In the genomic region with DNA sequence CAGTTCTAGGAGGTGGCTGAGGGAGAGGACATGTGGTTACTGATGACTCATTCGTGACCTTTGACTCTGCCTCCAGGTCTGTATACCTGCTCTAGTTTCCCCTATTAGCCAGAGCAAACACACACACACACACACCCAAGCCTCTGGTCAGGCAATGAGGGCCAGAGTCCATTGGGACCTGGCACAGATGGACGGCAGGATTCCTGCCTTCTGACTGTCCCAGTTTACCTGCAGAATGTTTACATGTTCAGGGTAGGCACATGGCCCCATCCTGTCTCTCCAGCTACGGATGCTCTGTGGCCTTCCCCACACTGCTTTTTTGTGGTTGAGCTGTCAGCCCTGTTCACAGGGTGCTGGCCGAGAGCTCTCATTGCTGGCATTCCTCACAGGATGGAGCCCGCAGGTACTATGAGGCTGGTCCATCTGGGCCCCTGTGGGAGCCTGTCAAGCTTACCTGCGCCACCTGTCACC, we compare ENCODE assay signal across 12 mouse cellular contexts. TPM values are rescaled to one million over a fixed set of nuclear protein-coding genes. Genes with fewer than 3 reads are reported as not detected.
DNase-seq lines count a peak whose midpoint lies in the region; ATAC-seq and TF ChIP-seq lines count a peak whose summit lies in the region.
"Had no signal": no experiment of that assay in that cellular context is flagged by ENCODE, and none has a peak within 500 bp of the region (broad histone marks: within the 10 kb centered on the region; RNA-seq: fewer than 3 reads in every experiment).

No protein-coding gene starts in this region.

- no peak for TF ChIP-seq CTCF in hindbrain, postnatal 0 days (IDR thresholded peaks at IDR 0.05; ENCODE audit: low read depth)

- H3K4me3 ChIP-seq in midbrain, embryonic 10.5 days: no peak overlapping the region
- no peak overlapping the region for H3K4me3 ChIP-seq in midbrain, embryonic 14.5 days (replicated peaks; ENCODE audit: low read depth, low read length)
- no peak overlapping the region for H3K4me3 ChIP-seq in hindbrain, postnatal 0 days (ENCODE audit: low read length)
- H3K4me3 ChIP-seq: erythroblast, embryonic 14.5 days; neural tube, embryonic 15.5 days had no signal

- peaks cover 46% of the 10 kb centered on the region for H3K4me1 ChIP-seq in midbrain, embryonic 10.5 days
- H3K4me1 ChIP-seq in midbrain, embryonic 14.5 days (ENCODE audit: control insufficient read depth, insufficient read depth, low read length): peaks cover 12% of the 10 kb centered on the region
- no peaks in the 10 kb centered on the region for H3K4me1 ChIP-seq in hindbrain, postnatal 0 days (ENCODE audit: insufficient read depth, low read length)

- DNase-seq in midbrain, embryonic 10.5 days (ENCODE audit: low spot score): no peak
- no peak for DNase-seq in midbrain, embryonic 14.5 days
- peak; percentile 99 for DNase-seq in brain, adult 2 months (ENCODE audit: low read depth, low spot score)
- peak; percentile 79 for DNase-seq in kidney, adult 9 months
- peak; percentile 47 to 56 for DNase-seq in natural killer cell, adult 2 months (ENCODE audit: low spot score in 2 of 2)
- DNase-seq in hindbrain, postnatal 0 days (ENCODE audit: low spot score): no peak
- no peak for DNase-seq in adrenal gland, adult (ENCODE audit: inconsistent age in 2 of 2, low spot score in 1 of 2)
- DNase-seq in adrenal gland, postnatal 4 days (ENCODE audit: low spot score in 2 of 2): no peak
- DNase-seq: heart, adult 11 months; layer of hippocampus, adult 9-11 months had no signal

- 67% methylated on average over 6 of the region's 6 CpGs for WGBS in midbrain, embryonic 10.5 days
- WGBS in midbrain, embryonic 14.5 days: 73% methylated on average over 6 of the region's 6 CpGs
- WGBS in hindbrain, postnatal 0 days: 63% methylated on average over 6 of the region's 6 CpGs

- H3K4me2 ChIP-seq in midbrain, embryonic 14.5 days (ENCODE audit: low read length): no peak overlapping the region
- H3K4me2 ChIP-seq in hindbrain, postnatal 0 days (ENCODE audit: low read depth, low read length): no peak overlapping the region
- H3K4me2 ChIP-seq: neural tube, embryonic 15.5 days had no signal

- ATAC-seq in midbrain, embryonic 14.5 days (ENCODE audit: low FRiP score, low TSS enrichment): no peak
- no peak for ATAC-seq in hindbrain, postnatal 0 days

- 0 out of 2 replicates have a peak, but pooled peaks cover 4% of the 10 kb centered on the region for H3K27me3 ChIP-seq in midbrain, embryonic 10.5 days (ENCODE audit: low read depth, poor library complexity, severe bottlenecking)
- H3K27me3 ChIP-seq in midbrain, embryonic 14.5 days (ENCODE audit: control insufficient read depth, insufficient read depth, low read length): no peaks in the 10 kb centered on the region
- no peaks in the 10 kb centered on the region for H3K27me3 ChIP-seq in hindbrain, postnatal 0 days (ENCODE audit: insufficient read depth, low read length)
- H3K27me3 ChIP-seq: neural tube, embryonic 15.5 days had no signal

- H3K9ac ChIP-seq in midbrain, embryonic 14.5 days (replicated peaks; ENCODE audit: low read length): no peak overlapping the region
- no peak overlapping the region for H3K9ac ChIP-seq in hindbrain, postnatal 0 days (replicated peaks; ENCODE audit: low read length)
- H3K9ac ChIP-seq: neural tube, embryonic 15.5 days had no signal

- H3K9me3 ChIP-seq in midbrain, embryonic 10.5 days (replicated peaks): no peaks in the 10 kb centered on the region
- H3K9me3 ChIP-seq in midbrain, embryonic 14.5 days (ENCODE audit: control insufficient read depth, low read length): no peaks in the 10 kb centered on the region
- H3K9me3 ChIP-seq in hindbrain, postnatal 0 days (ENCODE audit: low read length): no peaks in the 10 kb centered on the region
- H3K9me3 ChIP-seq: neural tube, embryonic 15.5 days had no signal

- peak overlapping the region; percentile 33; the same call in 1 of the 2 replicates for H3K27ac ChIP-seq in midbrain, embryonic 10.5 days (replicated peaks)
- H3K27ac ChIP-seq in midbrain, embryonic 14.5 days (replicated peaks; ENCODE audit: low read depth, low read length): no peak overlapping the region
- no peak overlapping the region for H3K27ac ChIP-seq in hindbrain, postnatal 0 days
- H3K27ac ChIP-seq: neural tube, embryonic 15.5 days had no signal

- H3K36me3 ChIP-seq in midbrain, embryonic 10.5 days: peaks cover 9% of the 10 kb centered on the region
- H3K36me3 ChIP-seq in midbrain, embryonic 14.5 days (ENCODE audit: control insufficient read depth, insufficient read depth, low read length): peaks cover 6% of the 10 kb centered on the region; the same call in 1 of the 2 replicates
- H3K36me3 ChIP-seq in hindbrain, postnatal 0 days (ENCODE audit: insufficient read depth, low read length): peaks cover 4% of the 10 kb centered on the region; the same call in 1 of the 2 replicates

RNA-seq across cellular contexts. Expression of gene Cbln3, which starts 2.0 kb away (rescaled TPM):
- 0.14 and 0.16 TPM in 2 replicates for polyA plus RNA-seq in midbrain, embryonic 10.5 days (2016; fragmentation: Nextera tagmentation; extraction: Ambion mirVana)
- polyA plus RNA-seq in midbrain, embryonic 14.5 days (2014; fragmentation: Nextera tagmentation; extraction: Ambion mirVana): 0.19 and 0.20 TPM in 2 replicates
- total RNA-seq in hindbrain, postnatal 0 days (2014; rRNA removed): 2.1 and 5.0 TPM in 2 replicates
- 0.67 and 0.68 TPM in 2 replicates for polyA plus RNA-seq in hindbrain, postnatal 0 days (2015; fragmentation: Nextera tagmentation; extraction: Ambion mirVana)
- total RNA-seq in adrenal gland, postnatal 4 days (2021): under 1 TPM; 0.39 to 0.76 TPM
- polyA plus RNA-seq: erythroblast, embryonic 14.5 days had no signal

RNA-seq across cellular contexts. Expression of gene Khnyn, which starts 2.5 kb away (rescaled TPM):
- 23.2 and 24.7 TPM in 2 replicates for polyA plus RNA-seq in midbrain, embryonic 10.5 days (2016; fragmentation: Nextera tagmentation; extraction: Ambion mirVana)
- polyA plus RNA-seq in midbrain, embryonic 14.5 days (2014; fragmentation: Nextera tagmentation; extraction: Ambion mirVana): 6.5 and 7.1 TPM in 2 replicates
- total RNA-seq in hindbrain, postnatal 0 days (2014; rRNA removed): 15.1 and 17.9 TPM in 2 replicates
- 7.0 and 7.1 TPM in 2 replicates for polyA plus RNA-seq in hindbrain, postnatal 0 days (2015; fragmentation: Nextera tagmentation; extraction: Ambion mirVana)
- 10 to 100 TPM; 29.7 to 29.9 TPM for total RNA-seq in adrenal gland, postnatal 4 days (2021)

RNA-seq across cellular contexts. Expression of gene Sdr39u1, which starts 17.9 kb away (rescaled TPM):
- 27.5 and 31.5 TPM in 2 replicates for polyA plus RNA-seq in midbrain, embryonic 10.5 days (2016; fragmentation: Nextera tagmentation; extraction: Ambion mirVana)
- polyA plus RNA-seq in midbrain, embryonic 14.5 days (2014; fragmentation: Nextera tagmentation; extraction: Ambion mirVana): 125 and 142 TPM in 2 replicates
- 120 and 138 TPM in 2 replicates for total RNA-seq in hindbrain, postnatal 0 days (2014; rRNA removed)
- polyA plus RNA-seq in hindbrain, postnatal 0 days (2015; fragmentation: Nextera tagmentation; extraction: Ambion mirVana): 134 and 136 TPM in 2 replicates
- 10 to 100 TPM; 65.3 to 71.9 TPM for total RNA-seq in adrenal gland, postnatal 4 days (2021)

RNA-seq across cellular contexts. Expression of gene Nynrin, which starts 28.4 kb away (rescaled TPM):
- 22.3 and 25.1 TPM in 2 replicates for polyA plus RNA-seq in midbrain, embryonic 10.5 days (2016; fragmentation: Nextera tagmentation; extraction: Ambion mirVana)
- polyA plus RNA-seq in midbrain, embryonic 14.5 days (2014; fragmentation: Nextera tagmentation; extraction: Ambion mirVana): 6.5 and 11.2 TPM in 2 replicates
- total RNA-seq in hindbrain, postnatal 0 days (2014; rRNA removed): 33.6 and 39.3 TPM in 2 replicates
- polyA plus RNA-seq in hindbrain, postnatal 0 days (2015; fragmentation: Nextera tagmentation; extraction: Ambion mirVana): 5.1 and 6.4 TPM in 2 replicates
- total RNA-seq in adrenal gland, postnatal 4 days (2021): 10 to 100 TPM; 46.0 to 52.0 TPM

RNA-seq across cellular contexts. Expression of gene Nfatc4, which starts 59.3 kb away (rescaled TPM):
- 22.0 and 24.6 TPM in 2 replicates for polyA plus RNA-seq in midbrain, embryonic 10.5 days (2016; fragmentation: Nextera tagmentation; extraction: Ambion mirVana)
- 6.2 and 8.7 TPM in 2 replicates for polyA plus RNA-seq in midbrain, embryonic 14.5 days (2014; fragmentation: Nextera tagmentation; extraction: Ambion mirVana)
- total RNA-seq in hindbrain, postnatal 0 days (2014; rRNA removed): 13.9 and 21.9 TPM in 2 replicates
- polyA plus RNA-seq in hindbrain, postnatal 0 days (2015; fragmentation: Nextera tagmentation; extraction: Ambion mirVana): 5.9 and 6.8 TPM in 2 replicates
- total RNA-seq in adrenal gland, postnatal 4 days (2021): 10 to 100 TPM; 47.0 to 49.4 TPM
- polyA plus RNA-seq: erythroblast, embryonic 14.5 days had no signal

Comparison
In these comparisons a context has a peak if more than half of its experiments do, and no peak if none do; other contexts are left out.
1. DNase-seq: peak in brain, adult 2 months (single experiment), kidney, adult 9 months (single experiment) and natural killer cell, adult 2 months (2 of 2); none in midbrain, embryonic 10.5 days (single experiment), midbrain, embryonic 14.5 days (single experiment), hindbrain, postnatal 0 days (single experiment), adrenal gland, adult (0 of 2) and adrenal gland, postnatal 4 days (0 of 2).